Mouse (Mus musculus) myocyte (in vitro differentiated cells): ENCODE measurements around the gene Arhgap17. TPM values are rescaled to one million over a fixed set of nuclear protein-coding genes. Genes with fewer than 3 reads are reported as not detected.

ENCODE experiments used
- H3K27me3 ChIP-seq: one replicate; pipeline ENCODE4 v1.6.1; 2011; ENCODE audit not compliant: control insufficient read depth, insufficient read depth, insufficient read length
- H3K36me3 ChIP-seq: one replicate; pipeline ENCODE4 v1.6.1; 2011; ENCODE audit not compliant: control insufficient read depth, insufficient read depth
- H3K4me2 ChIP-seq: one replicate; pipeline ENCODE4 v1.6.1; 2011; ENCODE audit warnings: low read depth, control low read depth
- H3K4me3 ChIP-seq: one replicate; pipeline ENCODE4 v1.5.1; 2011; ENCODE audit warnings: mild to moderate bottlenecking, control low read depth, moderate library complexity
- H3K79me2 ChIP-seq: one replicate; pipeline ENCODE4 v1.6.1; 2011; ENCODE audit not compliant: control insufficient read depth, insufficient read depth
- H3ac ChIP-seq: one replicate; pipeline ENCODE4 v1.6.1; 2011; ENCODE audit not compliant: control insufficient read depth, insufficient read length
- CEBPB ChIP-seq: IDR thresholded peaks from 2 replicates; pipeline ENCODE4 v1.6.1; 2011; ENCODE audit warnings: mild to moderate bottlenecking, moderate library complexity; ENCODE audit not compliant: poor library complexity, insufficient read depth, severe bottlenecking
- E2F4 ChIP-seq: IDR thresholded peaks from one replicate; pipeline ENCODE4 v1.6.1; 2011; ENCODE audit warnings: mild to moderate bottlenecking, control low read depth, moderate library complexity; ENCODE audit not compliant: insufficient read depth
- MAX ChIP-seq: IDR thresholded peaks from one replicate; pipeline ENCODE4 v1.6.1; 2011; ENCODE audit warnings: low read depth, mild to moderate bottlenecking, control low read depth
- MYOD1 ChIP-seq, 3 experiments: IDR thresholded peaks; one replicate each; pipeline ENCODE4 v1.6.1; 2011; ENCODE audit warnings: control low read depth in 2 of 3, low read depth in 2 of 3, mild to moderate bottlenecking in 2 of 3, moderate library complexity in 1 of 3; ENCODE audit not compliant: insufficient read length in 2 of 3, control insufficient read depth in 1 of 3
- MYOG ChIP-seq, 3 experiments: IDR thresholded peaks; one replicate each; pipeline ENCODE4 v1.6.1; 2011; ENCODE audit warnings: control low read depth in 2 of 3, low read depth in 2 of 3, mild to moderate bottlenecking in 2 of 3; ENCODE audit not compliant: insufficient read length in 2 of 3, control insufficient read depth in 1 of 3, insufficient read depth in 1 of 3
- POLR2A ChIP-seq: IDR thresholded peaks from one replicate; pipeline ENCODE4 v1.6.1; 2011; ENCODE audit warnings: low read depth, mild to moderate bottlenecking, control low read depth, moderate library complexity; ENCODE audit not compliant: insufficient read length
- POLR2AphosphoS2 ChIP-seq: IDR thresholded peaks from one replicate; pipeline ENCODE4 v1.6.1; 2011; ENCODE audit warnings: low read depth, control low read depth; ENCODE audit not compliant: insufficient read length
- REST ChIP-seq: IDR thresholded peaks from one replicate; pipeline ENCODE4 v1.6.1; 2011; ENCODE audit warnings: mild to moderate bottlenecking, control low read depth, moderate library complexity; ENCODE audit not compliant: insufficient read depth, insufficient read length
- SRF ChIP-seq: IDR thresholded peaks from one replicate; pipeline ENCODE4 v1.6.1; 2011; ENCODE audit warnings: low read depth; ENCODE audit not compliant: control insufficient read depth, insufficient read length
- TCF12 ChIP-seq: IDR thresholded peaks from one replicate; pipeline ENCODE4 v1.6.1; 2011; ENCODE audit warnings: mild to moderate bottlenecking, control low read depth; ENCODE audit not compliant: poor library complexity, insufficient read depth, severe bottlenecking
- TCF3 ChIP-seq: IDR thresholded peaks from one replicate; pipeline ENCODE4 v1.6.1; 2011; ENCODE audit warnings: low read depth, control low read depth; ENCODE audit not compliant: insufficient read length
- USF1 ChIP-seq: IDR thresholded peaks from one replicate; pipeline ENCODE4 v1.6.1; 2011; ENCODE audit warnings: low read depth, mild to moderate bottlenecking, control low read depth, moderate library complexity
- polyA plus RNA-seq: library from polyadenylated mRNA; unstranded; fragments of >200 nt; fragmentation: generic; extraction: Trizol; gene quantifications from one replicate; pipeline ENCODE4 v1.2.1, GENCODE M21; 2012; ENCODE audit warnings: missing spikeins

Arhgap17 gene
- polyA plus RNA-seq, 1 experiment: 18.0 TPM

GRCm38 (mm10) chr7:123359101-123359500 lies 10.6 kb downstream of the Arhgap17 start:
- TF ChIP-seq POLR2A (no peak), TCF12 (no peak), MYOD1 (IDR thresholded peaks at IDR 0.05; ENCODE audit: control insufficient read depth in 1 of 3, insufficient read length in 2 of 3, low read depth in 2 of 3) (no peak), USF1 (no peak), TCF3 (no peak), REST (no peak), CEBPB (no peak), POLR2AphosphoS2 (no peak), MAX (no peak), MYOG (IDR thresholded peaks at IDR 0.05; ENCODE audit: control insufficient read depth in 1 of 3, insufficient read depth in 1 of 3, insufficient read length in 2 of 3, low read depth in 2 of 3) (no peak), SRF (no peak), E2F4 (no peak)
- H3ac ChIP-seq: no peak overlapping the region
- H3K4me2 ChIP-seq: no peak overlapping the region
- no peaks in the 10 kb centered on the region for H3K27me3 ChIP-seq
- peaks cover 8% of the 10 kb centered on the region for H3K36me3 ChIP-seq
- no peak overlapping the region for H3K4me3 ChIP-seq
- H3K79me2 ChIP-seq: peaks cover 77% of the 10 kb centered on the region

- Histone ChIP-seq H3K36me3 (peaks cover 3% of the 10 kb centered on the region), H3K4me3 (no peak overlapping the region), H3K4me2 (no peak overlapping the region), H3K27me3 (no peaks in the 10 kb centered on the region), H3K79me2 (peaks cover 73% of the 10 kb centered on the region), H3ac (no peak overlapping the region)
- TF ChIP-seq TCF3 (no peak), TCF12 (no peak), MYOD1 (IDR thresholded peaks at IDR 0.05; ENCODE audit: control insufficient read depth in 1 of 3, insufficient read length in 2 of 3, low read depth in 2 of 3) (no peak), USF1 (no peak), CEBPB (no peak), POLR2AphosphoS2 (no peak), REST (no peak), MYOG (IDR thresholded peaks at IDR 0.05; ENCODE audit: control insufficient read depth in 1 of 3, insufficient read depth in 1 of 3, insufficient read length in 2 of 3, low read depth in 2 of 3) (no peak)
Measured at GRCm38 (mm10) chr7:123356158-123356557, 13.6 kb downstream of the Arhgap17 start.

- no peak overlapping the region for H3ac ChIP-seq
- no peak for TF ChIP-seq SRF
- no peak for TF ChIP-seq MYOD1 (IDR thresholded peaks at IDR 0.05; ENCODE audit: control insufficient read depth in 1 of 3, insufficient read length in 2 of 3, low read depth in 2 of 3)
- no peak for TF ChIP-seq MYOG (IDR thresholded peaks at IDR 0.05; ENCODE audit: control insufficient read depth in 1 of 3, insufficient read depth in 1 of 3, insufficient read length in 2 of 3, low read depth in 2 of 3)
- no peak for TF ChIP-seq MAX
- TF ChIP-seq CEBPB: no peak
- no peak for TF ChIP-seq TCF3
- no peak for TF ChIP-seq TCF12
- no peak for TF ChIP-seq E2F4
- TF ChIP-seq REST: no peak
- no peak for TF ChIP-seq USF1
- TF ChIP-seq POLR2A: no peak
- no peak for TF ChIP-seq POLR2AphosphoS2
- no peak overlapping the region for H3K4me2 ChIP-seq
- H3K27me3 ChIP-seq: no peaks in the 10 kb centered on the region
- peaks cover 3% of the 10 kb centered on the region for H3K36me3 ChIP-seq
- H3K4me3 ChIP-seq: no peak overlapping the region
- peaks cover 74% of the 10 kb centered on the region for H3K79me2 ChIP-seq
Measured at GRCm38 (mm10) chr7:123354851-123355250, 14.9 kb downstream of the Arhgap17 start.

- no peak overlapping the region for H3ac ChIP-seq
- no peak overlapping the region for H3K4me2 ChIP-seq
- H3K79me2 ChIP-seq: peaks cover 73% of the 10 kb centered on the region
- no peak overlapping the region for H3K4me3 ChIP-seq
- TF ChIP-seq MYOG (IDR thresholded peaks at IDR 0.05; ENCODE audit: control insufficient read depth in 1 of 3, insufficient read depth in 1 of 3, insufficient read length in 2 of 3, low read depth in 2 of 3) (no peak), USF1 (no peak), SRF (no peak), MAX (no peak), TCF12 (no peak)
- H3K27me3 ChIP-seq: no peaks in the 10 kb centered on the region
- peaks cover 3% of the 10 kb centered on the region for H3K36me3 ChIP-seq
Measured at GRCm38 (mm10) chr7:123354392-123354791, 15.3 kb downstream of the Arhgap17 start.

- H3K27me3 ChIP-seq: no peaks in the 10 kb centered on the region
- H3K4me2 ChIP-seq: no peak overlapping the region
- no peak overlapping the region for H3ac ChIP-seq
- TF ChIP-seq MYOD1 (IDR thresholded peaks at IDR 0.05; ENCODE audit: control insufficient read depth in 1 of 3, insufficient read length in 2 of 3, low read depth in 2 of 3) (no peak), SRF (no peak)
- peaks cover 74% of the 10 kb centered on the region for H3K79me2 ChIP-seq
- no peak overlapping the region for H3K4me3 ChIP-seq
- peaks cover 3% of the 10 kb centered on the region for H3K36me3 ChIP-seq
Measured at GRCm38 (mm10) chr7:123353879-123354278, 15.8 kb downstream of the Arhgap17 start.
